ENCODE assay signal across 8 mouse cellular contexts in genomic region chr11:110337289-110338245, GRCm38 (mm10). TPM values are rescaled to one million over a fixed set of nuclear protein-coding genes. Genes with fewer than 3 reads are reported as not detected.
DNase-seq lines count a peak whose midpoint lies in the region; ATAC-seq and TF ChIP-seq lines count a peak whose summit lies in the region.

Abca5 (minus strand) TSS chr11:110337716.

- H3K9me3 ChIP-seq in E14TG2a.4 (ENCODE audit: low read length) = no peaks in the 10 kb centered on the region
- no peaks in the 10 kb centered on the region for H3K9me3 ChIP-seq in forebrain, embryonic 12.5 days
- no peaks in the 10 kb centered on the region for H3K9me3 ChIP-seq in heart, embryonic 16.5 days (replicated peaks; ENCODE audit: control insufficient read depth, low read length)
- H3K9me3 ChIP-seq in liver, embryonic 14.5 days (ENCODE audit: control insufficient read depth, low read length) = no peaks in the 10 kb centered on the region
- no peaks in the 10 kb centered on the region for H3K9me3 ChIP-seq in neural tube, embryonic 11.5 days (ENCODE audit: control insufficient read depth, low read length)
- H3K9me3 ChIP-seq in stomach, embryonic 16.5 days (replicated peaks; ENCODE audit: control insufficient read depth, low read length) = no peaks in the 10 kb centered on the region

- peak within 1 kb of the TSS; percentile 70 for H3K9ac ChIP-seq in forebrain, embryonic 12.5 days
- H3K9ac ChIP-seq in heart, embryonic 16.5 days (ENCODE audit: low read length) = peak within 1 kb of the TSS; percentile 78
- peak within 1 kb of the TSS; percentile 53 for H3K9ac ChIP-seq in liver, embryonic 14.5 days (replicated peaks)
- peak within 1 kb of the TSS; percentile 54 for H3K9ac ChIP-seq in neural tube, embryonic 11.5 days (ENCODE audit: low read length)
- H3K9ac ChIP-seq in stomach, embryonic 16.5 days (ENCODE audit: low read length) = peak within 1 kb of the TSS; percentile 80

- peaks cover 6% of the 10 kb centered on the region for H3K4me1 ChIP-seq in E14TG2a.4 (replicated peaks; ENCODE audit: low read depth, low read length)
- H3K4me1 ChIP-seq in forebrain, embryonic 12.5 days = peaks cover 4% of the 10 kb centered on the region; the same call in 1 of the 2 replicates
- H3K4me1 ChIP-seq in heart, embryonic 16.5 days (ENCODE audit: control insufficient read depth, insufficient read depth, low read length) = peaks cover 4% of the 10 kb centered on the region; the same call in 1 of the 2 replicates
- 0 out of 4 replicates have a peak, but pooled peaks cover 0 to 2% of the 10 kb centered on the region in 2 experiments for H3K4me1 ChIP-seq in liver, embryonic 14.5 days (replicated peaks; ENCODE audit: control insufficient read depth in 2 of 2, insufficient read depth in 2 of 2, low read length in 1 of 2)
- 0 out of 2 replicates have a peak, but pooled peaks cover 2% of the 10 kb centered on the region for H3K4me1 ChIP-seq in neural tube, embryonic 11.5 days (ENCODE audit: control insufficient read depth, insufficient read depth, low read length)
- no peaks in the 10 kb centered on the region for H3K4me1 ChIP-seq in stomach, embryonic 16.5 days (ENCODE audit: control insufficient read depth, insufficient read depth, low read length)

- 1% methylated on average over 86 of the region's 95 CpGs for WGBS in forebrain, embryonic 12.5 days
- WGBS in heart, embryonic 16.5 days = under 1% methylated on average over 78 of the region's 95 CpGs
- WGBS in liver, embryonic 14.5 days (ENCODE audit: insufficient replicate concordance) = under 1% methylated on average over 95 of the region's 95 CpGs
- under 1% methylated on average over 81 of the region's 95 CpGs for WGBS in neural tube, embryonic 11.5 days
- under 1% methylated on average over 89 of the region's 95 CpGs for WGBS in stomach, embryonic 16.5 days

- H3K36me3 ChIP-seq in E14TG2a.4 (ENCODE audit: insufficient read depth, low read length) = no peaks in the 10 kb centered on the region
- H3K36me3 ChIP-seq in forebrain, embryonic 12.5 days (replicated peaks) = no peaks in the 10 kb centered on the region
- H3K36me3 ChIP-seq in heart, embryonic 16.5 days (ENCODE audit: control insufficient read depth, insufficient read depth) = no peaks in the 10 kb centered on the region
- no peaks in the 10 kb centered on the region for H3K36me3 ChIP-seq in liver, embryonic 14.5 days (replicated peaks; ENCODE audit: control insufficient read depth, insufficient read depth, low read depth)
- no peaks in the 10 kb centered on the region for H3K36me3 ChIP-seq in neural tube, embryonic 11.5 days (ENCODE audit: control insufficient read depth, insufficient read depth, low read length)
- no peaks in the 10 kb centered on the region for H3K36me3 ChIP-seq in stomach, embryonic 16.5 days (ENCODE audit: control insufficient read depth, insufficient read depth, low read length)

- peak within 1 kb of the TSS; percentile 87 for H3K4me3 ChIP-seq in E14TG2a.4 (replicated peaks; ENCODE audit: low read length)
- peak within 1 kb of the TSS; percentile 82 for H3K4me3 ChIP-seq in forebrain, embryonic 12.5 days (replicated peaks)
- H3K4me3 ChIP-seq in heart, embryonic 16.5 days (ENCODE audit: low read length) = peak within 1 kb of the TSS; percentile 81
- H3K4me3 ChIP-seq in liver, embryonic 14.5 days (ENCODE audit: insufficient read depth in 1 of 2, low read depth in 2 of 2, low read length in 2 of 2) = peak within 1 kb of the TSS; percentile 71 to 92
- peak within 1 kb of the TSS; percentile 70 for H3K4me3 ChIP-seq in neural tube, embryonic 11.5 days (ENCODE audit: low read depth, low read length)
- H3K4me3 ChIP-seq in stomach, embryonic 16.5 days (replicated peaks; ENCODE audit: low read length) = peak within 1 kb of the TSS; percentile 88

- H3K27ac ChIP-seq in forebrain, embryonic 12.5 days = peak within 1 kb of the TSS; percentile 46; the same call in 1 of the 2 replicates
- H3K27ac ChIP-seq in heart, embryonic 16.5 days (ENCODE audit: low read length) = peak within 1 kb of the TSS; percentile 36; the same call in 1 of the 2 replicates
- H3K27ac ChIP-seq in liver, embryonic 14.5 days = no peak within 1 kb of the TSS
- H3K27ac ChIP-seq in neural tube, embryonic 11.5 days (ENCODE audit: low read depth, low read length) = no peak within 1 kb of the TSS
- H3K27ac ChIP-seq in stomach, embryonic 16.5 days (ENCODE audit: low read length) = no peak within 1 kb of the TSS

- peak; percentile 81 for DNase-seq in c-Kit-positive CD71-positive TER-119-positive erythroid progenitor cells, embryonic 14.5 days (ENCODE audit: low spot score)
- DNase-seq in kidney, postnatal 25 days = peak; percentile 95 to 96
- peak; percentile 68 to 73 (median 72) for DNase-seq in liver, embryonic 14.5 days (ENCODE audit: low read depth in 3 of 3, low spot score in 3 of 3)
- DNase-seq in neural tube, embryonic 11.5 days (ENCODE audit: low spot score) = peak; percentile 91

- no peak for TF ChIP-seq EP300 in liver, embryonic 14.5 days (IDR thresholded peaks at IDR 0.05; ENCODE audit: low read depth)

- H3K27me3 ChIP-seq in E14TG2a.4 (ENCODE audit: insufficient read depth, low read length) = peaks cover 20% of the 10 kb centered on the region
- H3K27me3 ChIP-seq in forebrain, embryonic 12.5 days = peaks cover 4% of the 10 kb centered on the region; the same call in 1 of the 2 replicates
- H3K27me3 ChIP-seq in heart, embryonic 16.5 days (ENCODE audit: control insufficient read depth, insufficient read depth, low read length) = 0 out of 2 replicates have a peak, but pooled peaks cover 4% of the 10 kb centered on the region
- H3K27me3 ChIP-seq in liver, embryonic 14.5 days (ENCODE audit: control insufficient read depth, insufficient read depth, low read length) = peaks cover 15% of the 10 kb centered on the region
- H3K27me3 ChIP-seq in neural tube, embryonic 11.5 days (ENCODE audit: control insufficient read depth, insufficient read depth, low read length) = no peaks in the 10 kb centered on the region
- H3K27me3 ChIP-seq in stomach, embryonic 16.5 days (ENCODE audit: control insufficient read depth, insufficient read depth, low read length) = no peaks in the 10 kb centered on the region

- H3K4me2 ChIP-seq in forebrain, embryonic 12.5 days = peak within 1 kb of the TSS; percentile 85
- H3K4me2 ChIP-seq in heart, embryonic 16.5 days (ENCODE audit: low read depth, low read length) = peak within 1 kb of the TSS; percentile 80
- H3K4me2 ChIP-seq in liver, embryonic 14.5 days (ENCODE audit: low read depth) = peak within 1 kb of the TSS; percentile 86
- peak within 1 kb of the TSS; percentile 87 for H3K4me2 ChIP-seq in neural tube, embryonic 11.5 days (ENCODE audit: low read depth)
- H3K4me2 ChIP-seq in stomach, embryonic 16.5 days (ENCODE audit: low read depth, low read length) = peak within 1 kb of the TSS; percentile 98

- ATAC-seq in forebrain, embryonic 12.5 days (ENCODE audit: low FRiP score) = peak; percentile 93
- peak; percentile 94 for ATAC-seq in heart, embryonic 16.5 days (replicated peaks; ENCODE audit: extremely low read depth, insufficient read depth, low FRiP score)
- ATAC-seq in liver, embryonic 14.5 days (ENCODE audit: insufficient read depth) = peak; percentile 95
- ATAC-seq in neural tube, embryonic 11.5 days (ENCODE audit: insufficient read depth, low FRiP score, low TSS enrichment) = peak; percentile 90
- peak; percentile 96 for ATAC-seq in stomach, embryonic 16.5 days (ENCODE audit: insufficient read depth, low FRiP score)

- TF ChIP-seq CTCF in E14TG2a.4 (conservative IDR thresholded peaks at IDR 0.05; ENCODE audit: low read length) = no peak
- TF ChIP-seq CTCF in liver, embryonic 14.5 days (IDR thresholded peaks at IDR 0.05; ENCODE audit: low read depth) = no peak

RNA-seq across cellular contexts. Expression of gene Abca5, which starts in this region (rescaled TPM):
- 3.8 and 4.4 TPM in 2 replicates for polyA plus RNA-seq in forebrain, embryonic 12.5 days (2016; fragmentation: Nextera tagmentation; extraction: Ambion mirVana)
- polyA plus RNA-seq in heart, embryonic 16.5 days (2015; fragmentation: Nextera tagmentation; extraction: Ambion mirVana) = 2.7 and 3.1 TPM in 2 replicates
- polyA plus RNA-seq in liver, embryonic 14.5 days (2012; rRNA removed) = 0.19 and 0.23 TPM in 2 replicates
- polyA plus RNA-seq in liver, embryonic 14.5 days (2014; fragmentation: Nextera tagmentation; extraction: Ambion mirVana) = 0.58 and 1.4 TPM in 2 replicates
- polyA plus RNA-seq in neural tube, embryonic 11.5 days (2014; fragmentation: Nextera tagmentation; extraction: Ambion mirVana) = 4.4 and 5.8 TPM in 2 replicates
- polyA plus RNA-seq in stomach, embryonic 16.5 days (2015; fragmentation: Nextera tagmentation; extraction: Ambion mirVana) = 3.8 and 4.3 TPM in 2 replicates

Comparison
In these comparisons a context has a peak if more than half of its experiments do, and no peak if none do; other contexts are left out.
1. H3K27ac ChIP-seq: peak in forebrain, embryonic 12.5 days (single experiment) and heart, embryonic 16.5 days (single experiment); none in liver, embryonic 14.5 days (single experiment), neural tube, embryonic 11.5 days (single experiment) and stomach, embryonic 16.5 days (single experiment).
2. Peak in every context shown above with its lines, with median percentiles within 50 percentile points of each other: H3K4me3 ChIP-seq, DNase-seq, ATAC-seq, H3K4me2 ChIP-seq and H3K9ac ChIP-seq.